Mouse (Mus musculus): ENCODE results near the gene Susd1.

DNA sequence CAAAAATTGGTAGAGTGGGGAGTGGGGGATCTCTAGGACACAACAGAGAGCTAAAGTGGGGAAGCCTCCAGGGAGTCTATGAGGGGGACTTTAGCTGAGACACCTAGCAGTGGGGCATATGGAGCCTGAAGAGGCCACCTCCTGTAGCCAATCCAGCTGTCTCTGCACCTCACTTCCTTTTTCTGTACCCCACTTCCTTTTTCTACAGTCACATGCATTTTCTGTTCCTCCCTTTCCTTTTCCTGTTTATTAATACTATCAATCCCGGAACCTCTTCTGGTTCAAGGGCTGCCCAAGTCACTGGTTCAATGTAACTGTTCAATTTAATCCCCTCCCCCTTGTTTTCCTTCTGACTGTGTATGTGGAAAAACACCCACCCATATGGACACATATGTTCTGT lies 2.8 kb upstream of the Susd1 start:
- TF ChIP-seq EP300 (IDR thresholded peaks at IDR 0.05; ENCODE audit: low read length) = peak; percentile 69; the same call in 1 of the 2 replicates
- TF ChIP-seq CHD2 (IDR thresholded peaks at IDR 0.05; ENCODE audit: low read length) = no peak
- TF ChIP-seq POLR2A (IDR thresholded peaks at IDR 0.05; ENCODE audit: low read depth, low read length) = peak; percentile 34
- TF ChIP-seq POLR2AphosphoS2 (IDR thresholded peaks at IDR 0.05; ENCODE audit: low read depth, low read length) = no peak
